Mouse (Mus musculus) T-helper 1 cell (primary cell): Measurements from ENCODE around the gene Bdkrb1.

Source experiments
- in situ Hi-C: fragments of 300-600 bp; cut with MboI, MseI; formaldehyde crosslinking; loops from one replicate; pipeline ENCODE4 v1.15.1; 2025; ENCODE audit warnings: high pct_unique_total_duplicates

Gene Bdkrb1

GRCm38 (mm10) chr12:105598503-105598902 is 4.4 kb upstream of the Bdkrb1 start:
- in situ Hi-C loops: no loop called here

- in situ Hi-C loops: no loop called here
Observed at GRCm38 (mm10) chr12:105599098-105599497, 3.8 kb upstream of the Bdkrb1 start.

GRCm38 (mm10) chr12:105601586-105601985 is 1.3 kb upstream of the Bdkrb1 start:
- in situ Hi-C loops: no loop called here

- in situ Hi-C loops: no loop called here
Observed at GRCm38 (mm10) chr12:105603904-105604303, 1.0 kb downstream of the Bdkrb1 start.

- in situ Hi-C loops: no loop called here
Observed at GRCm38 (mm10) chr12:105605212-105605611, 2.3 kb downstream of the Bdkrb1 start.

GRCm38 (mm10) chr12:105606881-105607280 is 4.0 kb downstream of the Bdkrb1 start:
- in situ Hi-C loops: no loop called here

- in situ Hi-C loops: no loop called here
Observed at GRCm38 (mm10) chr12:105611045-105611444, 8.2 kb downstream of the Bdkrb1 start.

GRCm38 (mm10) chr12:105611748-105612147 is 8.9 kb downstream of the Bdkrb1 start:
- in situ Hi-C loops: no loop called here

GRCm38 (mm10) chr12:105613559-105613958 is 10.7 kb downstream of the Bdkrb1 start:
- in situ Hi-C loops: no loop called here

GRCm38 (mm10) chr12:105622048-105622447 is 19.2 kb downstream of the Bdkrb1 start:
- in situ Hi-C loops: no loop called here

GRCm38 (mm10) chr12:105622981-105623539 is 20.2 kb downstream of the Bdkrb1 start:
- in situ Hi-C loops: no loop called here

GRCm38 (mm10) chr12:105625798-105626197 is 22.9 kb downstream of the Bdkrb1 start:
- in situ Hi-C loops: loop anchor here (25.0 kb wide), 1 partner anchor 913 kb away; no protein-coding TSS in a partner anchor

- in situ Hi-C loops: loop anchor here (25.0 kb wide), 1 partner anchor 922 kb away; no protein-coding TSS in a partner anchor
Observed at GRCm38 (mm10) chr12:105634374-105635067, 31.6 kb downstream of the Bdkrb1 start.

- in situ Hi-C loops: loop anchor here (25.0 kb wide), 1 partner anchor 924 kb away; no protein-coding TSS in a partner anchor
Observed at GRCm38 (mm10) chr12:105636551-105636950, 33.7 kb downstream of the Bdkrb1 start.

GRCm38 (mm10) chr12:105637554-105637953 is 34.7 kb downstream of the Bdkrb1 start:
- in situ Hi-C loops: loop anchor here (25.0 kb wide), 1 partner anchor 925 kb away; no protein-coding TSS in a partner anchor

- in situ Hi-C loops: loop anchor here (5.0 to 25.0 kb wide), 2 partner anchors 169 to 931 kb away; no protein-coding TSS in a partner anchor
Observed at GRCm38 (mm10) chr12:105642770-105643321, 40.0 kb downstream of the Bdkrb1 start.
